Mouse (Mus musculus): Measurements from ENCODE around the gene Zbtb8os. TPM values are rescaled to one million over a fixed set of nuclear protein-coding genes. Genes with fewer than 3 reads are reported as not detected.

Zbtb8os gene
- polyA plus RNA-seq, 1 experiment from 2014 or later = 39.1 TPM

DNA sequence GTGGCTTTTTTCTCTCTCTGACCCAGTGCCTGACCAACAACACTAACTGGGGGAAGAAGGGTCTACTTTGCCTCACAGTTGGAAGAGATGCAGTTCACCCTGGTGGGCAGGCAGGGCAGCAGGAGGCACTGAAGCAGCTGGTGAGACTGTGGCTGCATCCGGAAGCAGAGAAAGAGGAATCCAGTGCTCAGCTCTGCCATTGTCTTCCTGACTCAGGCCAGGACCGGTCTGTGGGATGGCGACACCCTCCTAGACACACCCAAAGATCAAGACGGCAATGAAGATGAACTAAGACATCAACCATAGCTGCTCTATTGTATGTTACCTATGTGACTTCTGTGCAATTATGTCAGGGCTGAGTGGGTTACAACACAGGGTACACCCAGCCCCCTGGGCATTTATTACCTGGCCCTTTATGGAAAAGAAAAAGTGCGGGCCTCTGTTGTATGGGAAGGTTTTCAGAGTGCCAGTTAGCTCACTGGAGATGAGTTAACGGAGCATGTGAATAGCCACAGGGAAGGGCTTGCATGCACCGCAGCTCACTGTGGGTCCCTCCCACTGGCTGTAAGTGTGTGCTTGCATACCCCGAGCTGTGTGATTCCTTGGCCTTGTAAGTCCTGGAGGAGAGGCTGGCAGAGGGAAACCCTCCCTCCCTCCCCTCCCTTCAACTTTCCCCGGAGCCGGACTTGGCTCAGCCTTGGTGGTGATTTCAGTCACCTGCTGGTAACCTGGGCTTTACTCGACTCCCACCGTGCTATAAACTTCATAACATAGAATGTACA lies 58.8 kb downstream of the Zbtb8os start:
- H3K27ac ChIP-seq = no peak overlapping the region
- H3K9me3 ChIP-seq = no peaks in the 10 kb centered on the region
- ATAC-seq (ENCODE audit: insufficient number of reproducible peaks, low FRiP score, low TSS enrichment, low read depth) = no peak
- H3K4me1 ChIP-seq = 0 out of 2 replicates have a peak, but pooled peaks cover 9% of the 10 kb centered on the region
- no peaks in the 10 kb centered on the region for H3K27me3 ChIP-seq
- H3K4me3 ChIP-seq = no peak overlapping the region
- no peak overlapping the region for H3K4me2 ChIP-seq
- H3K36me3 ChIP-seq = no peaks in the 10 kb centered on the region
- WGBS = 33% methylated on average over 12 of the region's 12 CpGs
- H3K9ac ChIP-seq = no peak overlapping the region

GRCm38 (mm10) chr4:129396960-129397359 lies 61.5 kb downstream of the Zbtb8os start:
- no peaks in the 10 kb centered on the region for H3K36me3 ChIP-seq
- H3K9me3 ChIP-seq = no peaks in the 10 kb centered on the region
- 0 out of 2 replicates have a peak, but pooled peaks cover 9% of the 10 kb centered on the region for H3K4me1 ChIP-seq
- 78% methylated on average over 3 of the region's 3 CpGs for WGBS
- no peak overlapping the region for H3K27ac ChIP-seq
- H3K9ac ChIP-seq = no peak overlapping the region
- no peak overlapping the region for H3K4me2 ChIP-seq
- ATAC-seq (ENCODE audit: insufficient number of reproducible peaks, low FRiP score, low TSS enrichment, low read depth) = no peak
- H3K27me3 ChIP-seq = no peaks in the 10 kb centered on the region
- H3K4me3 ChIP-seq = no peak overlapping the region

DNA sequence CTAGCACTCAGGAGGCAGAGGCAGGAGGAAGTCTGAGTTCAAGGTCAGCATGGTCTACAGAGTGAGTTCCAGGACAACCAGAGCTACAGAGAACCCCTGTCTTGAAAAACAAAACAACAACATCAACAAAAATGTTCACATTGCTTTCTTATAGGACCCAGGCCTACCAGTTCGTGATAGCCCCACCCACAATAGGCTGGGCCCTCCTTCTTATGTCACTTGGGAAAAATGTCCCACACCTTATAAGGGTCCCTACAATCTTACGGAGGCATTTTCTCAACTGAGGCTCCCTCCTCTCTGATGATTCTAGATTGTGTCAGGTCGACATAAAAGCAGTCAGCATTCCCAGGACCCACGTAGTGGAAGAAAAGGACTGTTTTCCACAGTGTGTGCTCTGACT lies 64.3 kb downstream of the Zbtb8os start:
- Histone ChIP-seq H3K4me1 (0 out of 2 replicates have a peak, but pooled peaks cover under 1% of the 10 kb centered on the region), H3K4me3 (no peak overlapping the region), H3K36me3 (no peaks in the 10 kb centered on the region), H3K4me2 (no peak overlapping the region), H3K9me3 (no peaks in the 10 kb centered on the region), H3K27ac (no peak overlapping the region), H3K9ac (no peak overlapping the region), H3K27me3 (no peaks in the 10 kb centered on the region)
- 80% methylated on average over 4 of the region's 4 CpGs for WGBS
- ATAC-seq (ENCODE audit: insufficient number of reproducible peaks, low FRiP score, low TSS enrichment, low read depth) = no peak

Other genes with a start within 250 kb of the Zbtb8os start
- gene Tmem54, start 230.1 kb upstream of the Zbtb8os start, polyA plus RNA-seq (2015; fragmentation: Nextera tagmentation; extraction: Ambion mirVana) = 27.5 and 32.3 TPM in 2 replicates
- 1.4 and 1.5 TPM in 2 replicates for gene Hpca, start 213.7 kb upstream of the Zbtb8os start, polyA plus RNA-seq (2015; fragmentation: Nextera tagmentation; extraction: Ambion mirVana)
- 17.4 and 22.9 TPM in 2 replicates for gene Fndc5, start 198.7 kb upstream of the Zbtb8os start, polyA plus RNA-seq (2015; fragmentation: Nextera tagmentation; extraction: Ambion mirVana)
- 16.5 and 18.8 TPM in 2 replicates for gene S100pbp, start 146.0 kb upstream of the Zbtb8os start, polyA plus RNA-seq (2015; fragmentation: Nextera tagmentation; extraction: Ambion mirVana)
- gene Yars, start 145.9 kb upstream of the Zbtb8os start, polyA plus RNA-seq (2015; fragmentation: Nextera tagmentation; extraction: Ambion mirVana) = 80.5 and 82.6 TPM in 2 replicates
- gene C77080, start 74.3 kb upstream of the Zbtb8os start, polyA plus RNA-seq (2015; fragmentation: Nextera tagmentation; extraction: Ambion mirVana) = 9.6 and 11.6 TPM in 2 replicates
- gene Sync, start 48.1 kb upstream of the Zbtb8os start, polyA plus RNA-seq (2015; fragmentation: Nextera tagmentation; extraction: Ambion mirVana) = 5.0 and 9.6 TPM in 2 replicates
- gene Rbbp4, start 325 bp upstream of the Zbtb8os start, polyA plus RNA-seq (2015; fragmentation: Nextera tagmentation; extraction: Ambion mirVana) = 326 and 338 TPM in 2 replicates
- 15.8 and 16.4 TPM in 2 replicates for gene Zbtb8a, start 42.4 kb downstream of the Zbtb8os start, polyA plus RNA-seq (2015; fragmentation: Nextera tagmentation; extraction: Ambion mirVana)
- 0.86 and 1.00 TPM in 2 replicates for gene Zbtb8b, start 105.2 kb downstream of the Zbtb8os start, polyA plus RNA-seq (2015; fragmentation: Nextera tagmentation; extraction: Ambion mirVana)
- 30.2 and 30.8 TPM in 2 replicates for gene Bsdc1, start 125.9 kb downstream of the Zbtb8os start, polyA plus RNA-seq (2015; fragmentation: Nextera tagmentation; extraction: Ambion mirVana)
- gene Tssk3, start 155.3 kb downstream of the Zbtb8os start, polyA plus RNA-seq (2015; fragmentation: Nextera tagmentation; extraction: Ambion mirVana) = not detected in 2 replicates
- not detected in 2 replicates for gene Fam229a, start 155.5 kb downstream of the Zbtb8os start, polyA plus RNA-seq (2015; fragmentation: Nextera tagmentation; extraction: Ambion mirVana)
- gene Marcksl1, start 177.9 kb downstream of the Zbtb8os start, polyA plus RNA-seq (2015; fragmentation: Nextera tagmentation; extraction: Ambion mirVana) = 445 and 538 TPM in 2 replicates
- 196 and 204 TPM in 2 replicates for gene Hdac1, start 207.0 kb downstream of the Zbtb8os start, polyA plus RNA-seq (2015; fragmentation: Nextera tagmentation; extraction: Ambion mirVana)
- 5.8 and 6.3 TPM in 2 replicates for gene Lck, start 237.9 kb downstream of the Zbtb8os start, polyA plus RNA-seq (2015; fragmentation: Nextera tagmentation; extraction: Ambion mirVana)
- gene Fam167b, start 242.9 kb downstream of the Zbtb8os start, polyA plus RNA-seq (2015; fragmentation: Nextera tagmentation; extraction: Ambion mirVana) = 6.9 and 7.0 TPM in 2 replicates

Data from limb, embryonic 15.5 days (tissue).